Mouse (Mus musculus): ENCODE results near the gene Psmg1.
"Not testable (repeated sequence)": the region's sequence is repeated elsewhere in the genome, so short reads cannot be mapped to it uniquely, and the experiment has no call there.

Psmg1 gene

DNA sequence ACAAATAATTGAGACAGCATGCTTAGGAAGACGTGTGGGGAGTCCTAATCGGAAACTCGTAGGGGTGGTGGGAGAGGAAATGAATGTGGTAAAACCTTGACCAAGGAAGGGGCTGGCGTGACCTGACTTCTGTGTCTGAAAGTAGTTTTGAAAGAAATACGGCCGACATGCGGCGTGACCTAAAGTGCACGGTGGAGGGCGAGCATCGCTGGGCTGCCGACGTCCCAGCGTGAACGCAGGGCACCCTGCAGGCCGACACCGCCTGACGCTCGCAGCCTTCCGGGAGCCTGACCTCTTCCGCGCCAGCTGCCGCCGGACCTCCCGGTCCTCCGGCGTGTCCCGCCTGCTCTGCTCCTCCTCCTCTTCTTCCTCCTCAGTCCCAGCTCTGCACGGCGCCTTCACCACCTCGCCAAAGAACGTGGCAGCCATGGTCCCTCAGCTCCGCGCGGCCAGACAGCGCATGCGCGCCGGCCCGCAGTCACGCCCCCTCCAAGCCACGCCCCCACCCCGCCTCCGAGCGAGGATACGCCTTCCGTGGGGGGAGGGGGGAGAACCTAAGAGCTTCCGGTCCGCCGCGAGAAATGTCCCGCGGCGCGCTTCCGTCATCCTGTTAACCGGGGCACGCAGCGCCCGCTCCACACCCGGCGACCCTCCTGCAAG, at the start of gene Psmg1:
Psmg1 (minus strand) TSS at position 499 of the 660 bp plus-strand sequence.
- DNase-seq = peak; percentile 96

DNA sequence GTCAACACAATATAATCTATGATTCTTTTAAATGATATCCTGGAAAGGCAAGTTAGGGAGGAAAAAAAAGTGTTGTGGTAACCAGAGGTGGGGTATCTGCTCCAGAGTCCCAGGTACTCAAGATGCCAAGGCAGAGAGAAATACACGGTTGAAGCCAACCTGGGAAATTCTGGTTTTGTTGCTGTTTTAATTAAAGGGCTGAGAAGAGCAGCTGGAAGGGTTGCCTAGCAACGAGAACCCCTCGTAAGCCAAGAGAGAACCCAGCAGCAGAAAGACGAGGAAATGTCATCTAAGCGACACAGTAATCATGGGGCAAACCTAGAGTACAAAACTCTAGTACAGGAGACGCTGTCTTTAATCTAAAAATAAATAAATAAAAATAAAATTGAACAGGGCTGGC, 48.8 kb upstream of the Psmg1 start:
- no peak for DNase-seq

- no peak for DNase-seq
Observed at GRCm38 (mm10) chr16:96034473-96034872, 43.7 kb upstream of the Psmg1 start.

DNA sequence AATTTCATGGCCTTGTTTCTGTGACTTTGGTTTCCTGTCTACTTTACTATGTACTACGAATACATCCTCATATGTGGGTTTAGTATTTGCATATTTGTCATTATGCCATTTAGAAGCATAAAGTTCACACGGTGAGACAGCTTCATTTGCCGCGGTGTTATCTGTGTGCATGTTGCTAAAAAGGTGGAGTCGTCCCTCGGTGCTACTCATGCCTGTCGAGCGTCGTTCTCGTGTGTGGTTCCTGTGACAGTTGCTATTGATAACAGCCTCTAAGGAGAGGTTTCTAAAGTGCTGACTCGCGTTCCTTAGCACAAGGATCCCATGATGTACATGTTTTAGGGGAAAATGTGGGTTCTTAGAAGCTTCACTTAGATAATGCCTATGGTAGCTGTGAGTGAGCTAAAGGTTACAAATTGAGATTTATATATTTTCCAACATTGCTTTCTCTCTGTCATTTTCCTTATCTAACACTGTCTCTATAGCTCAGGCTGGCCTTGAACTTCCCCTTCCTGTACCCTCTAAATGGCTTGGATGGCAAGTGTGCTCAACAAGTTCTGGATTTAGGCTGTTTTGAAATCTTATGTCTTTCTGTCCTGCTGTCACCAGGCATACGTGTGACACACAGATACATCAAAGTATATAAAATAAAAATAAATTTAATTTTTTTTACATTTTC, 41.7 kb upstream of the Psmg1 start:
- DNase-seq = no peak

DNA sequence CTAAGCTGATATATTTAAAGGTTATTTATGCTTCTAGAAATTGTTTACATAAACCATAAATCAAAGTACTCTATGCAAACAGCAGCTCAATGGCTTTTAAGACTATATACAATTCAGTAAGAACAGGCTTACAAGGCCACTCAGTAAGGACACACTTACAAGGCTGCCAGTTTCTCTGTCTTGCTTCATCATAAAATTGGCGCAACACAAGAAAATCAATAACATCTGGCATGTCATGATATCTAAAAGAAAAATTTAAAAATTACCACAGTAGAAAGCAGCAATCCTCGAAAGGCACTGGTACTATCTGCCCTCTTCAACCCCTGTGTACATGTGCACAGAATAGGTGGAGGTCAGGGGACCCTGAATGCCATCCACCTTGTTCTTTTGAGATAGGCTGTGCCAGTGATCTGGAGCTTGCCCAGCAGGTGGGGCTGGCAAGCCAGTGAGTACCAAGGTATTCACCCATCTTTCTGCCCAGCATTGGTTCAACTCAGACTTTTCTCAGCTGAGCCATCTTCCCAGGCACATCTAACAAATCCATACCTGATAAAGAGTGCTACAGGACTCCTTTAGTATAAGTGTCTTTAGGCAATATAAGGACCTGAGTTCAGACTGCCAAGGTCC, 39.8 kb upstream of the Psmg1 start:
- DNase-seq = peak; percentile 33

- DNase-seq = no peak
Observed at GRCm38 (mm10) chr16:96026256-96026655, 35.5 kb upstream of the Psmg1 start.

DNA sequence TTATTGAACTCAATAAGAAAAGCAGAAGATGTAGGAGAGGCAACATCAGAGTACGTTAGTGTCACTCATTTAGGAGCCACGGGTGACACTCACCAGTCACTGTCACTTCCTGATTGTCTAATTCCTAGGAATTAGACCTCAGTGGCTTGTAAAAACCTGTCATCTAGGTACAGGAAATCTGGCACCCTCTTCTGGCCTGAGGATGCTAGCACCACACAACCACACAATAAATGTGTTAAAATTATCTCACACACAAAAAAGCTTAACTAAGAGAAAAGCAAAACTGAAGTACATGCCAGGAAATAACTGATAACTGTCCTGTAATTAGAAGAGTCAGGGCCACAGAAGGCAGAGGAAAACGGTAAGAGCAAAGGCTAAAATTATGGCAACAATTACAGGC, 34.5 kb upstream of the Psmg1 start:
- no peak for DNase-seq

GRCm38 (mm10) chr16:96021045-96021444, 30.3 kb upstream of the Psmg1 start:
- no peak for DNase-seq

- not testable (repeated sequence) for DNase-seq
Observed at GRCm38 (mm10) chr16:96009124-96009523, 18.4 kb upstream of the Psmg1 start.

- not testable (repeated sequence) for DNase-seq
Observed at GRCm38 (mm10) chr16:96004278-96004677, 13.5 kb upstream of the Psmg1 start.

GRCm38 (mm10) chr16:95999291-95999690, 8.5 kb upstream of the Psmg1 start:
- DNase-seq = no peak

GRCm38 (mm10) chr16:95996156-95996555, 5.4 kb upstream of the Psmg1 start:
- DNase-seq = peak; percentile 30

DNA sequence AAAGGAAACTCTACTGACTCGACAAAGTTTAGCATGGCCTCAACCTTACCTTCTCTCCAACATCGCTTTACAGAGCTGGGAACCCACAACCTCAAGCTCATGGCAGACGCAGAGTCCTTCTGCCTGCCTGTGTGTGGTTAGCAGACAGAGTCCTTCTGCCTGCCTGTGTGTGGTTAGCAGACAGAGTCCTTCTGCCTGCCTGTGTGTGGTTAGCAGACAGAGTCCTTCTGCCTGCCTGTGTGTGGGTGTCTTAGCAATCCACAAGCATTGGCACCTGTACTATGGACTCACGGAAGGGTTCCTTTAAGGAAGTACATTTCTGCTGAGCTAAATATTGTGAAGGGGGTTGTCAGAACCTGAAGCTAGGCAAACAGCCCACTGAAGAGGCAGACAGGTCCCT, 3.8 kb upstream of the Psmg1 start:
- not testable (repeated sequence) for DNase-seq

GRCm38 (mm10) chr16:95992596-95992995, 1.8 kb upstream of the Psmg1 start:
- DNase-seq = no peak

- peak; percentile 10 for DNase-seq
Observed at GRCm38 (mm10) chr16:95991122-95991900, 551 bp upstream of the Psmg1 start.

DNA sequence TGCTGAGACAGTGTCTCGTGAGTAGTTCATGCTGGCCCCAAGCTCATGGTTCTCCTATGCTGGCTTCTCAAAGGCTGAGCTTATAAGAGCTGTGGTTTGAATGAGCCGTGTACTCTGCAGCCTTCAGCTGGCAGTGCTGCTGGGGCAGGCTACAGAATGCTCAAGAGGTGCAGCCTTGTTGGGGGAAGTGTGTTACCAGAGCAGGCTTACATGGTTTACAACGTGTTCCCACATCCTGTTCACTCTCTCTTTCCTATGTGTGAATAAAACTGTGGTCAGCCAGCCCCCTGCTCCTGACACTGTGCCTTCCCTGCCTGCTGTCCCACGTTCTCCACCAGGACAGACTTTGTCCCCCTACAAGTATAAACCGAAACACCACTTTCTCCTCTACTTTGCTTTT, 5.8 kb downstream of the Psmg1 start:
- no peak for DNase-seq

DNA sequence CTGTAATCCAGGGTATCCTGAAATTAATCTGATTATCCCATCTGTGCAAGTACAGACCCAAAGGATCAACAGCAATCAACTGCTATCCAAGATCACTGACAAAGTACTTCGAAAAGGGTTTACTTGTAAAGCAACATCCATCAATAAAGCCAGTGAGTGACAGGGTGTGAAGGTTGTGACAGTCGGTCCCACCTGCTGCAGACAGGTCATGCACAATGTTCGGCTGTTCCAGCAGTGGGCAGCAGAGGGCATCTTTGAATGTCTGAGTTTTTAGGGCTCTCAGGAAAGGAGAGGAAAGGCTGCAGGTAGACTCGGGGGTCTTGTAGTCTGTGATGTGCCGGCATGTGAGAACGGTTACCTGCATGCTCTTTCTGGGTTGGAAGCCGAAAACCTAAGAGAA, 7.2 kb downstream of the Psmg1 start:
- DNase-seq = peak; percentile 26

GRCm38 (mm10) chr16:95970841-95971240, 19.9 kb downstream of the Psmg1 start:
- DNase-seq = no peak

- no peak for DNase-seq
Observed at GRCm38 (mm10) chr16:95967455-95967854, 23.3 kb downstream of the Psmg1 start.

GRCm38 (mm10) chr16:95964427-95965023, 26.2 kb downstream of the Psmg1 start:
- DNase-seq = peak; percentile 78

DNA sequence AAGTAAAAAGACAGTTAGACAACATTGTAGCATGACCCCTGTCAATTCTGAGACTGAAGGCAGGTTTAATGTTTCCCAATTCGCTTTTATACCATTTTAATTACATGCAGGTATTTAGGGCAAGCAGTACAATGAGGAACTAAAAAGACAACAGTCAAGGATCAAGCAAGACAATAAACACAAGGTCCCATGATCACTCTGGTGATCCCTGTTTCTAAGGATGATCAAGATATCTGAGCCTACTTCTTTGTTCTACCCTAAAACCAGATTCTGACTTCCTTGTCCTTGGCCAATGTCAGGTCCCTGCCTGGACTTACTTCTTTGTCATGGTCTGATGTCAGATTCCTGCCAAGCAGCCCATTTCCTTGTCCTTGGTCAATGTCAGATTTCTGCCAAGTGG, 29.3 kb downstream of the Psmg1 start:
- DNase-seq = not testable (repeated sequence)

- DNase-seq = not testable (repeated sequence)
Observed at GRCm38 (mm10) chr16:95960689-95961088, 30.1 kb downstream of the Psmg1 start.

- DNase-seq = no peak
Observed at GRCm38 (mm10) chr16:95958080-95958479, 32.7 kb downstream of the Psmg1 start.

Data from lung, postnatal 36 days (tissue).